Mouse (Mus musculus) MEL (cell line): ENCODE measurements at regions not wholly inside any gene's neighbourhood (a gene's known extent, or its start where the extent isn't known, plus 50 kb on each side); places are given as distances from the start of the nearest gene placed in this dataset.

Experiments
- DNase-seq: peaks from one replicate; pipeline ENCODE4 v3.0.0; 2011; ENCODE audit warnings: low read depth, low spot score
- H3K27ac ChIP-seq: 2 replicates; pipeline ENCODE4 v1.5.1; 2012; ENCODE audit warnings: low read depth, mild to moderate bottlenecking, control low read depth, low read length, moderate library complexity; ENCODE audit not compliant: control insufficient read depth
- H3K27me3 ChIP-seq, 2 experiments: fragments of 150-350 bp in 1 of 2; sonication (generic) in 1 of 2; 2 replicates each; pipeline ENCODE4 v1.6.1; 2012; ENCODE audit warnings: low read length in 2 of 2, mild to moderate bottlenecking in 2 of 2, improper control_type of control experiment in 1 of 2, moderate library complexity in 1 of 2; ENCODE audit not compliant: insufficient read depth in 2 of 2, control insufficient read depth in 1 of 2
- H3K36me3 ChIP-seq, 2 experiments: 2 replicates each; pipeline ENCODE4 v1.6.1; 2012 to 2014; ENCODE audit warnings: low read length in 2 of 2, improper control_type of control experiment in 1 of 2, inconsistent platforms in 1 of 2, mild to moderate bottlenecking in 1 of 2; ENCODE audit not compliant: insufficient read depth in 2 of 2, control insufficient read depth in 1 of 2
- H3K4me1 ChIP-seq, 2 experiments: fragments of 150-350 bp in 1 of 2; sonication (generic) in 1 of 2; 2 replicates each; pipeline ENCODE4 v1.6.1; 2012; ENCODE audit warnings: low read length in 2 of 2, improper control_type of control experiment in 1 of 2, mild to moderate bottlenecking in 1 of 2; ENCODE audit not compliant: insufficient read depth in 2 of 2, control insufficient read depth in 1 of 2
- H3K4me3 ChIP-seq, 2 experiments: fragments of 150-350 bp in 1 of 2; sonication (generic) in 1 of 2; 2 replicates each; pipeline ENCODE4 v1.5.1; 2012; ENCODE audit warnings: low read depth in 2 of 2, low read length in 2 of 2, mild to moderate bottlenecking in 2 of 2, moderate library complexity in 2 of 2, control low read depth in 1 of 2, improper control_type of control experiment in 1 of 2; ENCODE audit not compliant: control insufficient read depth in 1 of 2, insufficient read depth in 1 of 2
- H3K79me2 ChIP-seq: 2 replicates; pipeline ENCODE4 v1.6.1; 2012; ENCODE audit warnings: mild to moderate bottlenecking, low read length, moderate library complexity; ENCODE audit not compliant: control insufficient read depth, poor library complexity, insufficient read depth
- H3K9ac ChIP-seq: 2 replicates; pipeline ENCODE4 v1.6.1; 2012; ENCODE audit warnings: low read depth, mild to moderate bottlenecking, control low read depth, low read length, moderate library complexity; ENCODE audit not compliant: control insufficient read depth, poor library complexity, severe bottlenecking
- H3K9me3 ChIP-seq: fragments of 150-350 bp; sonication (generic); replicated peaks from 2 replicates; pipeline ENCODE4 v1.6.1; 2012; ENCODE audit warnings: mild to moderate bottlenecking, low read length, improper control_type of control experiment, moderate library complexity; ENCODE audit not compliant: insufficient read depth
- BHLHE40 ChIP-seq: IDR thresholded peaks from 2 replicates; pipeline ENCODE4 v1.6.1; 2012; ENCODE audit warnings: low read depth, mild to moderate bottlenecking, inconsistent platforms, low read length, improper control_type of control experiment, borderline replicate concordance
- CHD2 ChIP-seq: IDR thresholded peaks from 2 replicates; pipeline ENCODE4 v1.6.1; 2011; ENCODE audit warnings: low read length, improper control_type of control experiment
- E2F4 ChIP-seq: IDR thresholded peaks from 2 replicates; pipeline ENCODE4 v1.6.1; 2011; ENCODE audit warnings: low read depth, low read length, improper control_type of control experiment, borderline replicate concordance
- ELF1 ChIP-seq: IDR thresholded peaks from 2 replicates; pipeline ENCODE4 v1.6.1; 2014; ENCODE audit warnings: low read depth, mild to moderate bottlenecking, inconsistent platforms, low read length, improper control_type of control experiment, moderate library complexity
- ETS1 ChIP-seq: IDR thresholded peaks from 2 replicates; pipeline ENCODE4 v1.6.1; 2012; ENCODE audit warnings: low read depth, mild to moderate bottlenecking, inconsistent platforms, low read length, improper control_type of control experiment, moderate library complexity
- KAT2A ChIP-seq: conservative IDR thresholded peaks from 2 replicates; pipeline ENCODE4 v1.6.1; 2012; ENCODE audit warnings: low read depth, low read length, improper control_type of control experiment, inconsistent platforms
- MAX ChIP-seq: IDR thresholded peaks from 2 replicates; pipeline ENCODE4 v1.6.1; 2011; ENCODE audit warnings: low read length, improper control_type of control experiment
- MAZ ChIP-seq: IDR thresholded peaks from 2 replicates; pipeline ENCODE4 v1.6.1; 2012; ENCODE audit warnings: low read depth, mild to moderate bottlenecking, inconsistent platforms, low read length, improper control_type of control experiment
- NELFE ChIP-seq: IDR thresholded peaks from 2 replicates; pipeline ENCODE4 v1.6.1; 2011; ENCODE audit warnings: low read depth, low read length, improper control_type of control experiment
- NRF1 ChIP-seq: IDR thresholded peaks from 2 replicates; pipeline ENCODE4 v1.6.1; 2014; ENCODE audit warnings: low read depth, mild to moderate bottlenecking, inconsistent platforms, low read length, improper control_type of control experiment, moderate library complexity; ENCODE audit not compliant: poor library complexity, insufficient read depth, severe bottlenecking
- POLR2A ChIP-seq, 2 experiments: IDR thresholded peaks; 2 replicates each; pipeline ENCODE4 v1.6.1; 2011 to 2012; ENCODE audit warnings: low read length in 2 of 2, mild to moderate bottlenecking in 2 of 2, control low read depth in 1 of 2, improper control_type of control experiment in 1 of 2, low read depth in 1 of 2, moderate library complexity in 1 of 2; ENCODE audit not compliant: control insufficient read depth in 1 of 2, insufficient read depth in 1 of 2, poor library complexity in 1 of 2
- POLR2AphosphoS2 ChIP-seq: IDR thresholded peaks from 2 replicates; pipeline ENCODE4 v1.6.1; 2011; ENCODE audit warnings: low read length, improper control_type of control experiment
- POLR2AphosphoS5 ChIP-seq: IDR thresholded peaks from 2 replicates; pipeline ENCODE4 v1.6.1; 2012; ENCODE audit warnings: low read depth, borderline replicate concordance, mild to moderate bottlenecking, inconsistent platforms, low read length, moderate library complexity, mixed read lengths
- RAD21 ChIP-seq: IDR thresholded peaks from 2 replicates; pipeline ENCODE4 v1.6.1; 2011; ENCODE audit warnings: mild to moderate bottlenecking, low read depth, low read length, improper control_type of control experiment
- SMC3 ChIP-seq: IDR thresholded peaks from 2 replicates; pipeline ENCODE4 v1.6.1; 2011; ENCODE audit warnings: low read depth, low read length, improper control_type of control experiment
- TAL1 ChIP-seq: IDR thresholded peaks from 2 replicates; pipeline ENCODE4 v1.6.1; 2012; ENCODE audit warnings: mild to moderate bottlenecking, inconsistent platforms, low read length, moderate library complexity, mixed read lengths
- TCF12 ChIP-seq: IDR thresholded peaks from 2 replicates; pipeline ENCODE4 v1.6.1; 2014; ENCODE audit warnings: low read depth, mild to moderate bottlenecking, inconsistent platforms, low read length, improper control_type of control experiment, moderate library complexity
- UBTF ChIP-seq: IDR thresholded peaks from 2 replicates; pipeline ENCODE4 v1.6.1; 2012; ENCODE audit warnings: low read depth, mild to moderate bottlenecking, inconsistent platforms, low read length, improper control_type of control experiment, moderate library complexity, borderline replicate concordance; ENCODE audit not compliant: insufficient read depth
- ZC3H11A ChIP-seq: IDR thresholded peaks from 2 replicates; pipeline ENCODE4 v1.6.1; 2012; ENCODE audit warnings: low read depth, mild to moderate bottlenecking, inconsistent platforms, low read length, improper control_type of control experiment
- ZMIZ1 ChIP-seq: IDR thresholded peaks from 2 replicates; pipeline ENCODE4 v1.6.1; 2012; ENCODE audit warnings: low read depth, mild to moderate bottlenecking, inconsistent platforms, low read length, improper control_type of control experiment, moderate library complexity
- ZNF384 ChIP-seq: IDR thresholded peaks from 2 replicates; pipeline ENCODE4 v1.6.1; 2012; ENCODE audit warnings: low read depth, mild to moderate bottlenecking, inconsistent platforms, low read length, improper control_type of control experiment

- no peaks in the 10 kb centered on the region for H3K27me3 ChIP-seq
- no peak overlapping the region for H3K4me3 ChIP-seq
- H3K9ac ChIP-seq: no peak overlapping the region
- no peaks in the 10 kb centered on the region for H3K36me3 ChIP-seq
- H3K79me2 ChIP-seq: no peaks in the 10 kb centered on the region
- H3K27ac ChIP-seq: no peak overlapping the region
- TF ChIP-seq MAZ: no peak
- no peak for TF ChIP-seq NRF1
- no peak for TF ChIP-seq UBTF
- no peak for TF ChIP-seq POLR2AphosphoS5
- no peak for TF ChIP-seq TAL1
- no peaks in the 10 kb centered on the region for H3K9me3 ChIP-seq
- no peaks in the 10 kb centered on the region for H3K4me1 ChIP-seq
- no peak for DNase-seq
These were observed 114.2 kb upstream of the Gas1 start for GRCm38 (mm10) chr13:60291344-60291743.

- no peak overlapping the region for H3K9ac ChIP-seq
- no peaks in the 10 kb centered on the region for H3K36me3 ChIP-seq
- no peaks in the 10 kb centered on the region for H3K9me3 ChIP-seq
- H3K27me3 ChIP-seq: no peaks in the 10 kb centered on the region
- no peak for DNase-seq
- no peak overlapping the region for H3K27ac ChIP-seq
- no peak overlapping the region for H3K4me3 ChIP-seq
- no peaks in the 10 kb centered on the region for H3K79me2 ChIP-seq
- TF ChIP-seq ETS1 (no peak), ELF1 (no peak)
- TF ChIP-seq, all 39 proteins: peak for 0
- H3K4me1 ChIP-seq: no peaks in the 10 kb centered on the region
These were observed 119.2 kb upstream of the Gas1 start for GRCm38 (mm10) chr13:60296201-60296895.

GRCm38 (mm10) chr13:60296896-60297275 is 119.7 kb upstream of the Gas1 start:
- Histone ChIP-seq H3K79me2 (no peaks in the 10 kb centered on the region), H3K4me3 (no peak overlapping the region), H3K4me1 (no peaks in the 10 kb centered on the region), H3K9ac (no peak overlapping the region), H3K27me3 (no peaks in the 10 kb centered on the region), H3K27ac (no peak overlapping the region), H3K9me3 (no peaks in the 10 kb centered on the region), H3K36me3 (no peaks in the 10 kb centered on the region)
- no peak for DNase-seq
- TF ChIP-seq E2F4 (no peak), ZMIZ1 (no peak), TCF12 (no peak), ZNF384 (no peak), SMC3 (no peak), POLR2AphosphoS2 (no peak), MAX (no peak), BHLHE40 (no peak), CHD2 (no peak), ETS1 (no peak), KAT2A (no peak), RAD21 (no peak), NELFE (no peak), POLR2A (IDR thresholded peaks at IDR 0.05; ENCODE audit: control insufficient read depth in 1 of 2, insufficient read depth in 1 of 2, low read depth in 1 of 2, low read length in 2 of 2, poor library complexity in 1 of 2) (no peak), ZC3H11A (no peak)
